Mouse (Mus musculus): ENCODE measurements around the gene Stx11. TPM values are rescaled to one million over a fixed set of nuclear protein-coding genes. Genes with fewer than 3 reads are reported as not detected.

Stx11 gene
- polyA plus RNA-seq, 1 experiment = 28.8 TPM

DNA sequence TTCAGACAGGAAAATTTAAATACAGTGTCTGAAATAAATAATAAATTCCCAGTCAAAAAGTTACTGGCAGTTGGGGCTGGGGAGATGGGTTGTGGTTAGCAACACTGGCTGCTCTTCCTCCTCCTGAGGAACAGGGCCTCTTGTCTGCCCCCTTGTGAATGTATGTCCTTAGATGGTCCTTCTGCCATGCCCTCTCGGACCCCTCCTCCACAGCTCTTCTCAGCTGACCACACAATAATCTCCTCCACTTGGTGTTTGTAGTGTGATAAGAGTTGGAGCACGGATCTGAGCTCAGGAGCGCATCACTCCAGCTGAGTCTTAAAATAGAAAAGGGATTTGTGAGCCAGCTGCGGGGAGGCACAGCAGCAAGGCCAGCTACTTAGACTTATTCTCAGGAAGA lies 22.8 kb upstream of the Stx11 start:
- H3K27ac ChIP-seq (ENCODE audit: control insufficient read depth, insufficient read depth, low read depth, low read length, poor library complexity) = no peak overlapping the region
- 9% methylated on average over 4 of the region's 4 CpGs for WGBS
- TF ChIP-seq CTCF (IDR thresholded peaks at IDR 0.05; ENCODE audit: control insufficient read depth, insufficient read depth, low read length) = peak; percentile 16; the same call in 1 of the 2 replicates
- TF ChIP-seq POLR2A (IDR thresholded peaks at IDR 0.05; ENCODE audit: borderline replicate concordance, control insufficient read depth, low read depth, low read length) = no peak

DNA sequence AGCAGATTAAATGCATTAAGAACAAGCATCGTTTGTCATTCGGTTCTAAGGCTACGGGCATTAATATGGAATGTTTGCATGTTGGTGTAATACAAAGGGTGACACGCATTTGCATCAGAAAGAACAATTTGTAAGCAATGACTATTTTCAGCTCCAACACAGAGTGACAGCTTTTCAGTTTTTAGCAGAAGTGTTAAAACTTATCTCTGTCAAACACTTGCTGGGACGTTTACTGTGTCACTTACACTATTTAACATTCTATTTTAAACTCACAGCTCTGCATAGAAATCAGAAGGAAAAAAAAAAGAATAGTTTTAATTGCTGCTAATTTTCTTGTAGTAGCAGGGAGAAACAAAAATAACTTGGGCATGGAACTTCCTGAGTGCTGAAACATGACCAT lies 22.4 kb upstream of the Stx11 start:
- TF ChIP-seq CTCF (IDR thresholded peaks at IDR 0.05; ENCODE audit: control insufficient read depth, insufficient read depth, low read length) (no peak), POLR2A (IDR thresholded peaks at IDR 0.05; ENCODE audit: borderline replicate concordance, control insufficient read depth, low read depth, low read length) (no peak)
- Histone ChIP-seq H3K4me3 (replicated peaks; ENCODE audit: control insufficient read depth, low read depth, low read length) (no peak overlapping the region), H3K27ac (ENCODE audit: control insufficient read depth, insufficient read depth, low read depth, low read length, poor library complexity) (no peak overlapping the region), H3K4me1 (ENCODE audit: control insufficient read depth, insufficient read depth, low read length) (peaks cover 1% of the 10 kb centered on the region)
- 42% methylated on average over 5 of the region's 5 CpGs for WGBS

More for the DNA sequence above, 22.8 kb upstream of the Stx11 start:
- Histone ChIP-seq H3K4me3 (replicated peaks; ENCODE audit: control insufficient read depth, low read depth, low read length) (no peak overlapping the region), H3K4me1 (ENCODE audit: control insufficient read depth, insufficient read depth, low read length) (peaks cover 1% of the 10 kb centered on the region)

DNA sequence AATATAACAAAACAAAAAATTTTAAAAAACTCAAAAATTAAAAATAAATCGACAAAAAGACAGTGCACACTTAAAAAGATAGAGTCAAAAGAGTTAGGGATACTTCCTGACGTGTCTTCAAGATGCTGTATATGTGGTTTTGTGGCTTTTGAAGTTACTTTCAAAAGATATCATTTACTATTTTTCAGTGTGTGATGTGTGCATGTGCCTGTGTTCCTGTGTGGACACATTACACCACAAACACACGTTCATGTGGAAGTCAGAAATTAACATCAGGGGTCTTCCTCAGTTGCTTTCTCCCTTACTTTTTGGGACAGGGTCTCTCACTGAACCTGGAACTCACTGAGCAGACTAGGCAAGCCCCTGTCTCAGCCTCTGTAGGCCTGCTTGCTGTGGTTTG lies 20.9 kb upstream of the Stx11 start:
- H3K4me3 ChIP-seq (replicated peaks; ENCODE audit: control insufficient read depth, low read depth, low read length) = no peak overlapping the region
- H3K4me1 ChIP-seq (ENCODE audit: control insufficient read depth, insufficient read depth, low read length) = peaks cover 1% of the 10 kb centered on the region
- no peak for TF ChIP-seq CTCF (IDR thresholded peaks at IDR 0.05; ENCODE audit: control insufficient read depth, insufficient read depth, low read length)
- WGBS = 18% methylated on average over 3 of the region's 3 CpGs
- H3K27ac ChIP-seq (ENCODE audit: control insufficient read depth, insufficient read depth, low read depth, low read length, poor library complexity) = no peak overlapping the region

DNA sequence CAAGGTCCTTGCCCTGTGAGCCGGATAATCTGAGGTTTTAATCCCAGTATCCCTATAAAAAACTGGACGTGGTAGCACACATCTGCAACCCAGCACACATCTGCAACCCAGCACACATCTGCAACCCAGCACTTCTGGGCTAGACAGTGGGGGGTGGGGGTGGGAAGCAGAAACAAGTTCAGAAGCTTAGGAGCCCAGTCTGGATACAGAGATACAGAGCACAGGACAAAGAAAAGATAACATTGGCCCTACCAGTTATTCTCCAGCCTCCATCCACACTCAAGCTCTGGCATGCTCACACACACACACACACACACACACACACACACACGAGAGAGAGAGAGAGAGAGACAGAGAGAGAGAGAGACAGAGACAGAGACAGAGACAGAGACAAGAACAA lies 19.4 kb upstream of the Stx11 start:
- H3K4me1 ChIP-seq (ENCODE audit: control insufficient read depth, insufficient read depth, low read length) = peaks cover 1% of the 10 kb centered on the region
- WGBS = 56% methylated on average over 3 of the region's 3 CpGs
- H3K27ac ChIP-seq (ENCODE audit: control insufficient read depth, insufficient read depth, low read depth, low read length, poor library complexity) = no peak overlapping the region
- TF ChIP-seq CTCF (IDR thresholded peaks at IDR 0.05; ENCODE audit: control insufficient read depth, insufficient read depth, low read length) (no peak), POLR2A (IDR thresholded peaks at IDR 0.05; ENCODE audit: borderline replicate concordance, control insufficient read depth, low read depth, low read length) (no peak)
- H3K4me3 ChIP-seq (replicated peaks; ENCODE audit: control insufficient read depth, low read depth, low read length) = no peak overlapping the region

DNA sequence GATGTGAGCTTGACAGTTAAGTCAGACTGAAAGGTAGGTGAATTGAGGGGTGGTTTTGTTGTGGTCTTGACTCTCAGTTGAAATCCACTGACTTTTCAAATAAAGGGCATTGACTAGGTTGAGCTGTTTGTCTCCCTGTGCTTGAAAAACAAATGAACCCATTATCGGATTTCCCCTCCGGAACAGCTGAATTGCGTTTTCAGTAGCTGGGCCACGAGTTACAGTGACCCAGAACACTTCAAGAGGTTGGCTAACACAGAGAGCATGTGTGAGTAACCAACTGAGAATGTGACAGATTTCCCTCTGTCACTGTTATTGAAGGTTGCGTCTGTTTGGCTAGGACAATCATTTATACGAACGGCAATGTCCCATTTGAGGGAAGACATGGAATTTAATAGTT lies 17.0 kb upstream of the Stx11 start:
- peaks cover 1% of the 10 kb centered on the region; the same call in 1 of the 2 replicates for H3K4me1 ChIP-seq (ENCODE audit: control insufficient read depth, insufficient read depth, low read length)
- H3K27ac ChIP-seq (ENCODE audit: control insufficient read depth, insufficient read depth, low read depth, low read length, poor library complexity) = no peak overlapping the region
- no peak overlapping the region for H3K4me3 ChIP-seq (replicated peaks; ENCODE audit: control insufficient read depth, low read depth, low read length)
- 85% methylated on average over 7 of the region's 7 CpGs for WGBS
- TF ChIP-seq POLR2A (IDR thresholded peaks at IDR 0.05; ENCODE audit: borderline replicate concordance, control insufficient read depth, low read depth, low read length) (no peak), CTCF (IDR thresholded peaks at IDR 0.05; ENCODE audit: control insufficient read depth, insufficient read depth, low read length) (no peak)

DNA sequence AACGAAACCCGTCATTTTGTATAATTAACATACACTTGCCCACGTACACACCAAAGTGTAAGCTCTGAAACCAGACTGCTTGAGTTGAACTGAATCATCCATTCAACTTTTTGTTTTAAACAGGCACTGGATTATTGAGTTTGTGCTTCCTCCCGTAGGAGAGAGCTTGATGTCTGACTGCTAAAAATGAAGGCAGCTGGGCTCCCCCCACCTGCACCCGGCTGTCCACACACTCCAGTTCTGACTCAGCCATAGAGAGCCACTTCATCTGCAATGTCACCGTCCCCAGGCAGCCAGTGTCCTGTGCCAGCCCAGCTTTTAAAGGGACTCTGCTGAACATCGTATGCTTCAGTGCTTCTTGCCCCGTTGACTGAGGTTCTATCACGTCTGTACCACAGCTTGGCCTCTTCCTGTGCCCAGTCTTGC lies 13.7 kb upstream of the Stx11 start:
- 75% methylated on average over 9 of the region's 9 CpGs for WGBS
- TF ChIP-seq POLR2A (IDR thresholded peaks at IDR 0.05; ENCODE audit: borderline replicate concordance, control insufficient read depth, low read depth, low read length) (no peak), CTCF (IDR thresholded peaks at IDR 0.05; ENCODE audit: control insufficient read depth, insufficient read depth, low read length) (no peak)

DNA sequence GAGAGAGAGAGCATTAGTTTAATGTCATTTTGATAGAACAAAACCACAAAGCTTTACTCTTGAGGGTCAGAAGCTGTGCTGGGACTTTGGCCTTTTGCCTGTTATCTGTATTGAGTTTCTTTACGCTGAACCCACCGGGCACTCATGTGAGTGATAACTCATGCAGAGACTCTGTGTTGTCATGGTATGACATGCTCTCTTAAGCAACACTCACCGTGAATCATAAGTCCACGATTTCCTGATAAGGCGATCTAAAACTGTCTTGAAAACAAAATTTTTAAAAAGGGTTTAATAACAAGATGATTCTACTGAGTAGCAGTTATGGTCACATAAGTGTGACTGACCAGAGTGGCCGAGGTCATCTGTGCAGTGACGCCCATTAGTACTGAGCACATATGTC lies 12.5 kb upstream of the Stx11 start:
- Histone ChIP-seq H3K27ac (ENCODE audit: control insufficient read depth, insufficient read depth, low read depth, low read length, poor library complexity) (peak overlapping the region; percentile 15; the same call in 1 of the 2 replicates), H3K4me1 (ENCODE audit: control insufficient read depth, insufficient read depth, low read length) (peaks cover 1% of the 10 kb centered on the region; the same call in 1 of the 2 replicates), H3K4me3 (replicated peaks; ENCODE audit: control insufficient read depth, low read depth, low read length) (no peak overlapping the region)
- TF ChIP-seq CTCF (IDR thresholded peaks at IDR 0.05; ENCODE audit: control insufficient read depth, insufficient read depth, low read length) (no peak), POLR2A (IDR thresholded peaks at IDR 0.05; ENCODE audit: borderline replicate concordance, control insufficient read depth, low read depth, low read length) (no peak)
- WGBS = 47% methylated on average over 7 of the region's 7 CpGs

More for the DNA sequence above, 13.7 kb upstream of the Stx11 start:
- no peak overlapping the region for H3K4me3 ChIP-seq (replicated peaks; ENCODE audit: control insufficient read depth, low read depth, low read length)
- peaks cover 1% of the 10 kb centered on the region; the same call in 1 of the 2 replicates for H3K4me1 ChIP-seq (ENCODE audit: control insufficient read depth, insufficient read depth, low read length)
- no peak overlapping the region for H3K27ac ChIP-seq (ENCODE audit: control insufficient read depth, insufficient read depth, low read depth, low read length, poor library complexity)

DNA sequence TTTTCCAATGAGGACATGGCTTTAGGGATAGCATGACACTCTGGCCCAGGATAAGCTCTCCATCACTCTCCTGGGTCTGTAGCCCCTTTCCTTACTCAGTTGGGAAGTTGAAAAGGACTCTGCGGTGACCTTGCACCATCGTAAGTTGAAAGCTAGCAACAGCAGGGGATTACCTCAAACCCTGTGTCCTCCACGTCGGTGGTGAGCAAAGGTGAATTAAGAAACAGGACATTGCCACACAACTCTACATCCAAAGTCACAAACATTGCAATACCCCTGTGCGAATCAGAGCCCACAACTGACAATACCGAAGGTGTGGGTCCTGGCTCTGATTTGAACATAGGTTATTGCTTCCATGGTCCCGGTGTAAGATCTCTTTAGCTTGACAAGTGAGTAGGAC lies 11.9 kb upstream of the Stx11 start:
- TF ChIP-seq POLR2A (IDR thresholded peaks at IDR 0.05; ENCODE audit: borderline replicate concordance, control insufficient read depth, low read depth, low read length) (no peak), CTCF (IDR thresholded peaks at IDR 0.05; ENCODE audit: control insufficient read depth, insufficient read depth, low read length) (no peak)
- WGBS = 43% methylated on average over 7 of the region's 7 CpGs
- Histone ChIP-seq H3K27ac (ENCODE audit: control insufficient read depth, insufficient read depth, low read depth, low read length, poor library complexity) (peak overlapping the region; percentile 50), H3K4me3 (replicated peaks; ENCODE audit: control insufficient read depth, low read depth, low read length) (no peak overlapping the region), H3K4me1 (ENCODE audit: control insufficient read depth, insufficient read depth, low read length) (peaks cover 1% of the 10 kb centered on the region; the same call in 1 of the 2 replicates)

DNA sequence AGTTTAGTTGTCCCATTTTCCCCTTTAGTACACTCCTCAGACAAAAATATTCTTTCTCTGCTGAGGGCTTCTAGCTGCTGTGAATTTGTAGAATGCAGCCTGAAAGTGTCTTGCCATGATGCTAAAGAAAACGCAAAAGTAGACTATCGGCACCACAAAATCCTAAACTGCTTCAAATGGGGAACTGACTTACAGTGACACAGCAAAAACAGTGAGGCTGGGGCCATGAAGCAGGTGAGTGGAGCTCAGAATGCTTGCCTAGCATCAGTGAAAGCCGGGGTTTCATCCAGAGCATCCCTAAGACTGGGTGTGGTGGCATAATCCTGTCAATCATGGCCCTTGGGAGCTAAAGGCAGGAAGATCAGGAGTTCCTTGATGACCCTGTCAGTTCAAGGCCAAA lies 11.4 kb upstream of the Stx11 start:
- Histone ChIP-seq H3K4me1 (ENCODE audit: control insufficient read depth, insufficient read depth, low read length) (peaks cover 1% of the 10 kb centered on the region; the same call in 1 of the 2 replicates), H3K27ac (ENCODE audit: control insufficient read depth, insufficient read depth, low read depth, low read length, poor library complexity) (peak overlapping the region; percentile 50), H3K4me3 (replicated peaks; ENCODE audit: control insufficient read depth, low read depth, low read length) (no peak overlapping the region)
- 7% methylated on average over 3 of the region's 3 CpGs for WGBS
- TF ChIP-seq CTCF (IDR thresholded peaks at IDR 0.05; ENCODE audit: control insufficient read depth, insufficient read depth, low read length) (no peak), POLR2A (IDR thresholded peaks at IDR 0.05; ENCODE audit: borderline replicate concordance, control insufficient read depth, low read depth, low read length) (no peak)

All from bone marrow, adult 2 months (tissue).